Mouse (Mus musculus): ENCODE measurements around the gene Sppl3.

DNA sequence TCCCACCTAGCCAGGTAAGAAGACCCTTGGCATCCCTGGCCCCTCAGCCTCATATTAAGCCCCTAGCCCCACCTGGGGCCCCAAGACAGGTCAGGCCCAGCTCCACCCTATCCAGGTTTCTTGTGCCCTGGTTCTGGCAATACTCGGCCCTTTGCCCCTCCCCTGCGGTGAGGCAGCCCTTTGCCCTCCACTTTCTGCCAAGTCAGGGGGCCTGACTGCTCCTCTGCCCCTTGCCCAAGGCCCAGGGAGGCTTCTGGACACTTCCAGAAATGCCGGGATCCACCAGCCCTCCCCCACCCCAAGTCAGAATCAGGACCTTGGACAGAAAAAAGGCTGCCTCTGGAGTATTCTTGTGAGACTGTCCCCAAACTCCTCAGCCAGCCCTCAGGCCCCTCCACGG is 41.9 kb upstream of the Sppl3 start:
- no peak for TF ChIP-seq CTCF (IDR thresholded peaks at IDR 0.05; ENCODE audit: extremely low read depth, insufficient read depth, insufficient read length, insufficient replicate concordance)
- TF ChIP-seq POLR2A (IDR thresholded peaks at IDR 0.05; ENCODE audit: low read depth, low read length), result no peak
